Mouse (Mus musculus) liver, embryonic 16.5 days (tissue): ENCODE measurements around the gene Acbd5. TPM values are rescaled to one million over a fixed set of nuclear protein-coding genes. Genes with fewer than 3 reads are reported as not detected.

ENCODE experiments used
- ATAC-seq: fragments of 200-750 bp; cut with Nextera tagmentation; 2 replicates; pipeline ENCODE4 v1.8.0; 2017; ENCODE audit warnings: low read depth, mild to moderate bottlenecking, moderate number of reproducible peaks, moderate library complexity
- H3K27ac ChIP-seq: fragments of 300-500 bp; sonication (generic); 2 replicates; pipeline ENCODE4 v1.5.1; 2014; ENCODE audit warnings: mild to moderate bottlenecking, low read length
- H3K27me3 ChIP-seq: fragments of 300-500 bp; sonication (generic); 2 replicates; pipeline ENCODE4 v1.6.1; 2014; ENCODE audit warnings: low read depth, low read length, mixed read lengths; ENCODE audit not compliant: control insufficient read depth, insufficient read depth
- H3K36me3 ChIP-seq: fragments of 300-500 bp; sonication (generic); 2 replicates; pipeline ENCODE4 v1.6.1; 2014; ENCODE audit warnings: mild to moderate bottlenecking; ENCODE audit not compliant: control insufficient read depth, insufficient read depth
- H3K4me1 ChIP-seq: fragments of 300-500 bp; sonication (generic); 2 replicates; pipeline ENCODE4 v1.6.1; 2014; ENCODE audit warnings: low read depth, low read length, mixed read lengths; ENCODE audit not compliant: control insufficient read depth
- H3K4me2 ChIP-seq: fragments of 300-500 bp; sonication (generic); 2 replicates; pipeline ENCODE4 v1.6.1; 2014; ENCODE audit warnings: low read depth, low read length, mixed read lengths
- H3K4me3 ChIP-seq: fragments of 300-500 bp; sonication (generic); 2 replicates; pipeline ENCODE4 v1.5.1; 2014; ENCODE audit warnings: low read depth, mild to moderate bottlenecking, low read length
- H3K9ac ChIP-seq: fragments of 300-500 bp; sonication (generic); 2 replicates; pipeline ENCODE4 v1.6.1; 2014; ENCODE audit warnings: low read depth, low read length
- H3K9me3 ChIP-seq: fragments of 300-500 bp; sonication (generic); replicated peaks from 2 replicates; pipeline ENCODE4 v1.6.1; 2016; ENCODE audit warnings: low read length; ENCODE audit not compliant: control insufficient read depth
- WGBS: fragments of 180-500 bp; shearing (Covaris S2); extraction: QIAGEN DNeasy Blood & Tissue Kit; methylation state at CpG from one replicate; pipeline ENCODE4 v1.1.7; 2014; ENCODE audit not compliant: insufficient replicate concordance; 5-methylcytosine and 5-hydroxymethylcytosine counted together
- polyA plus RNA-seq: library from polyadenylated mRNA; unstranded; fragments of >200 nt; fragmentation: Nextera tagmentation; extraction: Ambion mirVana; gene quantifications from 2 replicates; pipeline ENCODE4 v1.2.1, GENCODE M21; 2015

Acbd5 gene
- polyA plus RNA-seq, 1 experiment from 2014 or later, result 18.5 TPM

DNA sequence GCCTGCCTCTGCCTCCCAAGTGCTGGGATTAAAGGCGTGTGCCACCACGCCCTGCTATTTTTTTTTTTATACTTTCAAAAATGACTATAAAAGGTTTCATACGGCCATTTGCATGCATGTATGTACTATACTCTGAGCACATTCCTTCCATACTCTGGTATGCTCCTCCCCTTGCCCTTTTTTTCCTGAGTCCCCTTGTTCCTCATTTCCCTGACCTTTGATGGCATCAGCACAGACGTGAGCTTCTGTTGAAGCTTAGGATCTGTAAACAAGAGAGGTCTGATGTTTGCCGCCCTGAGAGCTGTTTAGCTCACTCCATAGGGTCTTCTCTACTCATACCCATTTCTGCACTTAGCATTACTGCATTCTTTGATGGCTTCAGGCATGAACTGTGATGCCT, 9.7 kb downstream of the Acbd5 start:
- Histone ChIP-seq H3K36me3 (peaks cover 13% of the 10 kb centered on the region), H3K9me3 (no peaks in the 10 kb centered on the region), H3K4me2 (no peak overlapping the region), H3K27ac (no peak overlapping the region), H3K4me1 (no peaks in the 10 kb centered on the region), H3K27me3 (no peaks in the 10 kb centered on the region), H3K4me3 (no peak overlapping the region), H3K9ac (no peak overlapping the region)
- no peak for ATAC-seq
- 65% methylated on average over 5 of the region's 5 CpGs for WGBS

DNA sequence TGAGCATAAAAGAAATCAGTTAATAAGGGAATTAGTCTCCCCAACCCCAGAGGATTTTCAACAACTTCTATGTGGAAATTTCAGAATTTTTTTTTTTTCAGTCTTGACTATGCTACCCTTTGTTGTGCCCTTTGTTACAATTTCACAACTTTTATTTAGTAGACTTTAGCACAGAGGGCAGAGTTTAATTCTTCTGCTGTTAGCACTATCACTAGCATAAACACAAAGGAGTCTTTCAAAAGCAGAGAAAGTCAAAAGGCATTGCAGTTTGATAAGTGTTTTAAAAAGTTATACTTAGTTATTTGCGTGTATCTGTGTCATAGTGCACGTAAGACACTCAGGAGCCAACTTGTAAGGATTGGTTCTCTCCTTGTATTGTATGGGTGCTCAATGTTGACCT, 10.6 kb downstream of the Acbd5 start:
- H3K27ac ChIP-seq, result no peak overlapping the region
- WGBS, result 80% methylated on average over 2 of the region's 2 CpGs
- no peak overlapping the region for H3K4me3 ChIP-seq

GRCm38 (mm10) chr2:23084540-23084939, 16.6 kb downstream of the Acbd5 start:
- H3K9me3 ChIP-seq, result no peaks in the 10 kb centered on the region
- no peak overlapping the region for H3K27ac ChIP-seq
- H3K27me3 ChIP-seq, result no peaks in the 10 kb centered on the region
- H3K4me2 ChIP-seq, result no peak overlapping the region
- no peak overlapping the region for H3K9ac ChIP-seq
- peaks cover 9% of the 10 kb centered on the region for H3K36me3 ChIP-seq
- H3K4me1 ChIP-seq, result no peaks in the 10 kb centered on the region
- WGBS, result 84% methylated on average over 8 of the region's 8 CpGs
- no peak for ATAC-seq
- no peak overlapping the region for H3K4me3 ChIP-seq

More for the DNA sequence above, 10.6 kb downstream of the Acbd5 start:
- no peak for ATAC-seq
- Histone ChIP-seq H3K4me1 (no peaks in the 10 kb centered on the region), H3K4me2 (no peak overlapping the region), H3K27me3 (no peaks in the 10 kb centered on the region), H3K9ac (no peak overlapping the region), H3K9me3 (no peaks in the 10 kb centered on the region), H3K36me3 (peaks cover 13% of the 10 kb centered on the region)

GRCm38 (mm10) chr2:23092216-23092615, 24.2 kb downstream of the Acbd5 start:
- no peak overlapping the region for H3K9ac ChIP-seq
- peaks cover 13% of the 10 kb centered on the region for H3K36me3 ChIP-seq
- no peak overlapping the region for H3K27ac ChIP-seq

DNA sequence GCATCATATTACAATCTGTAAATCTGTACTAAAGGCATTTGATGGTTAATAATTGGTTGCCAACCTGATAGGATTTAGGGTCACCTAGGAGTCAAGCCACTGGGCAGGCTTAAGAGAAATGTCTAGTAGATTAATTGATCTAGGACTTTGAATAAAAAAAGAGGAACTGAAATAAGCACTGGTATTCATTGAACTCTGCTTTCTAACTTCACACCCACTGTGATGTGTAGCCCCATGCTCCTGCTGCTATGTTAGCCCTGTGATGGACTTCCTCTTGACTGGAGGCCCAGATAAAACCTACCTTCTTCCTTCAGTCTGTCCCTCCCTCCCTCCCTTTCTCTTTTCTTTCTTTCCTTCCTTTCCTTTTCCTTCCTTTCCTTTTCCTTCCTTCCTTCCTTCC, 29.1 kb downstream of the Acbd5 start:
- Histone ChIP-seq H3K9me3 (no peaks in the 10 kb centered on the region), H3K36me3 (peaks cover 10% of the 10 kb centered on the region)

More at GRCm38 (mm10) chr2:23092216-23092615, 24.2 kb downstream of the Acbd5 start:
- Histone ChIP-seq H3K4me3 (no peak overlapping the region), H3K4me2 (no peak overlapping the region), H3K9me3 (no peaks in the 10 kb centered on the region), H3K27me3 (no peaks in the 10 kb centered on the region), H3K4me1 (no peaks in the 10 kb centered on the region)
- WGBS, result 40% methylated on average over 5 of the region's 5 CpGs
- peak; percentile 41; the same call in 1 of the 2 replicates for ATAC-seq

DNA sequence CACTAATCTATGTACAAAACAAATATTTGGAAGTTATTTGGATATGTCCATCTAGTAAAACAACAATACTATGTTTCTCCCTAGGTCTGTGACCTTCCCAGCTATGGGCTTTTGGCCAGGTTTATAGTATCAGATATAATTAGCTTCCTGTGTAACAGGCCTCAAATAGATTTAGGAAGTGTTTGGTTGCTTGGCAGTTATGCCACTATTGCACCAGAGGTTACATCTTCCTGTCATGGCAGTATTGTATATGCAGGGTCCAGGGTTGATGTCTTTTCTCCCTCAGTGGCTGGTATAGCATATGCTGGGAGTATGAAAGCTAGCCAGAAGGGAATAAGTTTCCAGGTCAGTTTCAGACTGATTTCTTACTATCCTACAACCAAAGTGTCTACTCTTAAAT, 34.3 kb downstream of the Acbd5 start:
- Histone ChIP-seq H3K36me3 (no peaks in the 10 kb centered on the region; the same call in 1 of the 2 replicates), H3K9me3 (no peaks in the 10 kb centered on the region), H3K27ac (no peak overlapping the region), H3K4me3 (no peak overlapping the region), H3K27me3 (no peaks in the 10 kb centered on the region), H3K4me1 (no peaks in the 10 kb centered on the region), H3K4me2 (no peak overlapping the region), H3K9ac (no peak overlapping the region)
- ATAC-seq, result no peak

More for the DNA sequence above, 29.1 kb downstream of the Acbd5 start:
- Histone ChIP-seq H3K4me3 (no peak overlapping the region), H3K27ac (no peak overlapping the region), H3K4me1 (no peaks in the 10 kb centered on the region), H3K27me3 (no peaks in the 10 kb centered on the region), H3K4me2 (no peak overlapping the region), H3K9ac (no peak overlapping the region)
- no peak for ATAC-seq

- no peak for ATAC-seq
- H3K36me3 ChIP-seq, result peaks cover 3% of the 10 kb centered on the region
- H3K27ac ChIP-seq, result no peak overlapping the region
- no peak overlapping the region for H3K4me3 ChIP-seq
- no peaks in the 10 kb centered on the region for H3K4me1 ChIP-seq
- H3K27me3 ChIP-seq, result no peaks in the 10 kb centered on the region
- no peak overlapping the region for H3K4me2 ChIP-seq
- H3K9ac ChIP-seq, result no peak overlapping the region
- no peaks in the 10 kb centered on the region for H3K9me3 ChIP-seq
Measured at GRCm38 (mm10) chr2:23119573-23119972, 51.6 kb downstream of the Acbd5 start.

GRCm38 (mm10) chr2:23155199-23155621, 87.2 kb downstream of the Acbd5 start:
- no peaks in the 10 kb centered on the region for H3K27me3 ChIP-seq
- WGBS, result under 1% methylated on average over 5 of the region's 5 CpGs
- peak overlapping the region; percentile 100 for H3K27ac ChIP-seq
- H3K9ac ChIP-seq, result peak overlapping the region; percentile 68
- H3K36me3 ChIP-seq, result no peaks in the 10 kb centered on the region; the same call in 1 of the 2 replicates
- peak overlapping the region; percentile 89 for H3K4me3 ChIP-seq
- H3K9me3 ChIP-seq, result no peaks in the 10 kb centered on the region
- H3K4me2 ChIP-seq, result peak overlapping the region; percentile 98
- peaks cover 18% of the 10 kb centered on the region for H3K4me1 ChIP-seq
- peak; percentile 25 for ATAC-seq

GRCm38 (mm10) chr2:23155777-23156607, 88.0 kb downstream of the Acbd5 start, which contains the start of the genes Mastl and Yme1l1:
TSS of gene Mastl (minus strand) at chr2:23156024.
TSS of gene Yme1l1 (plus strand) at chr2:23156369.
- peak; percentile 96 for ATAC-seq
- Histone ChIP-seq H3K27me3 (no peaks in the 10 kb centered on the region), H3K4me2 (peak within 1 kb of the TSS; percentile 98), H3K9ac (peak within 1 kb of the TSS; percentile 82), H3K4me3 (peak within 1 kb of the TSS; percentile 89), H3K27ac (peak within 1 kb of the TSS; percentile 100), H3K9me3 (no peaks in the 10 kb centered on the region), H3K4me1 (peaks cover 18% of the 10 kb centered on the region), H3K36me3 (no peaks in the 10 kb centered on the region)
- under 1% methylated on average over 61 of the region's 61 CpGs for WGBS
